Mouse (Mus musculus): Measurements from ENCODE around the gene Dtd1.

DNA sequence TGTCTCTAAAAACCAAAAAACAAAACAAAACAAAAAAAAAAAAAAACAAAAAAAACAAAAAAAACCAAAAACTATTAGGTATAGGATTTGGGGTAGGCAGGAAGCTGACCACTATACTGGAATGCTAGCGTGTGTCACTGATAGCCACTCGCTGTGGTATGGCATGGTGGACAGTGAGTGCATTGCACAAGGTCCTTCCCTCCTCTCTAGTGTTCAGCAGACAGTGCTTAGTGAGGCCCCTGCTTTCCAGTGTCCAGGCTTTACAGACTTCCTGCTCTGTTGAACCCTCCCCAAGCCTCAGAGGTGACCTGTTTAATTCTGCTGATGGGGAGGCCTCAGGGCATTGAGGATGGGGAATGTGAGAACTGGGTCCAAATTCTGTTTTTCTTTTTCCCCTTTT is 95.2 kb downstream of the Dtd1 start:
- TF ChIP-seq POLR2A (IDR thresholded peaks at IDR 0.05; ENCODE audit: control insufficient read depth in 1 of 2, insufficient read depth in 1 of 2, low read depth in 1 of 2, low read length in 2 of 2, poor library complexity in 1 of 2) (no peak), USF2 (IDR thresholded peaks at IDR 0.05; ENCODE audit: borderline replicate concordance in 1 of 2, insufficient read depth in 1 of 2, low read depth in 1 of 2, low read length in 2 of 2) (no peak), CTCF (IDR thresholded peaks at IDR 0.05 in 2 of 3, conservative IDR thresholded peaks at IDR 0.05 in 1 of 3; ENCODE audit: control insufficient read depth in 1 of 3, insufficient read depth in 1 of 3, low read depth in 2 of 3, low read length in 3 of 3, poor library complexity in 1 of 3, severe bottlenecking in 1 of 3) (no peak), HCFC1 (IDR thresholded peaks at IDR 0.05; ENCODE audit: low read depth, low read length) (no peak), CHD1 (IDR thresholded peaks at IDR 0.05; ENCODE audit: low read depth, low read length) (no peak), E2F4 (IDR thresholded peaks at IDR 0.05; ENCODE audit: borderline replicate concordance, low read depth, low read length) (no peak), CHD2 (IDR thresholded peaks at IDR 0.05; ENCODE audit: low read length) (no peak), TBP (IDR thresholded peaks at IDR 0.05; ENCODE audit: low read depth, low read length) (no peak), MAX (IDR thresholded peaks at IDR 0.05; ENCODE audit: low read length) (no peak), TAL1 (IDR thresholded peaks at IDR 0.05; ENCODE audit: low read length) (no peak), ZC3H11A (IDR thresholded peaks at IDR 0.05; ENCODE audit: low read depth, low read length) (no peak), EP300 (IDR thresholded peaks at IDR 0.05; ENCODE audit: low read depth in 1 of 2, low read length in 2 of 2) (no peak), RCOR1 (IDR thresholded peaks at IDR 0.05; ENCODE audit: low read depth, low read length) (no peak)

Data from MEL (cell line).